10 mouse cellular contexts compared by ENCODE assay signal in genomic region chr11:49205080-49205590, GRCm38 (mm10). TPM values are rescaled to one million over a fixed set of nuclear protein-coding genes. Genes with fewer than 3 reads are reported as not detected.
DNase-seq lines count a peak whose midpoint lies in the region; ATAC-seq and TF ChIP-seq lines count a peak whose summit lies in the region.
"Had no signal": no experiment of that assay in that cellular context is flagged by ENCODE, and none has a peak within 500 bp of the region (broad histone marks: within the 10 kb centered on the region; RNA-seq: fewer than 3 reads in every experiment).

No protein-coding gene starts in this region.

- peak overlapping the region; percentile 82 for H3K4me2 ChIP-seq in heart, embryonic 15.5 days
- H3K4me2 ChIP-seq in hindbrain, embryonic 15.5 days, result peak overlapping the region; percentile 89
- H3K4me2 ChIP-seq in midbrain, embryonic 12.5 days (replicated peaks), result peak overlapping the region; percentile 77

- H3K27ac ChIP-seq in heart, embryonic 15.5 days, result no peak overlapping the region
- H3K27ac ChIP-seq in MEL (ENCODE audit: control insufficient read depth, low read depth, low read length), result no peak overlapping the region
- no peak overlapping the region for H3K27ac ChIP-seq in hindbrain, embryonic 15.5 days (replicated peaks)
- H3K27ac ChIP-seq in midbrain, embryonic 12.5 days (replicated peaks), result no peak overlapping the region

- H3K27me3 ChIP-seq in heart, embryonic 15.5 days, result no peaks in the 10 kb centered on the region
- H3K27me3 ChIP-seq in MEL (ENCODE audit: control insufficient read depth in 1 of 2, insufficient read depth in 2 of 2, low read length in 2 of 2), result no peaks in the 10 kb centered on the region
- no peaks in the 10 kb centered on the region for H3K27me3 ChIP-seq in hindbrain, embryonic 15.5 days
- no peaks in the 10 kb centered on the region for H3K27me3 ChIP-seq in midbrain, embryonic 12.5 days

- peaks cover 16% of the 10 kb centered on the region for H3K4me1 ChIP-seq in heart, embryonic 15.5 days (replicated peaks)
- H3K4me1 ChIP-seq in MEL (ENCODE audit: control insufficient read depth in 1 of 2, insufficient read depth in 2 of 2, low read length in 2 of 2), result peaks cover 16 to 41% of the 10 kb centered on the region in 2 experiments
- peaks cover 22% of the 10 kb centered on the region for H3K4me1 ChIP-seq in hindbrain, embryonic 15.5 days (replicated peaks)
- H3K4me1 ChIP-seq in midbrain, embryonic 12.5 days, result peaks cover 24% of the 10 kb centered on the region

- ATAC-seq in heart, embryonic 15.5 days (replicated peaks; ENCODE audit: insufficient number of reproducible peaks, insufficient read depth, low FRiP score, low read depth), result no peak
- ATAC-seq in hindbrain, embryonic 15.5 days (ENCODE audit: low FRiP score, low read depth), result no peak
- ATAC-seq in midbrain, embryonic 12.5 days (ENCODE audit: low FRiP score, low read depth), result no peak
- no peak for ATAC-seq in inflammation-experienced regulatory T-cells, adult 6 months
- no peak for ATAC-seq in erythroid progenitor cell, adult 5-6 weeks (replicated peaks; ENCODE audit: low FRiP score, poor library complexity, severe bottlenecking)

- H3K9ac ChIP-seq in heart, embryonic 15.5 days, result no peak overlapping the region
- peak overlapping the region; percentile 18; the same call in 1 of the 2 replicates for H3K9ac ChIP-seq in MEL (ENCODE audit: control insufficient read depth, low read depth, low read length, poor library complexity, severe bottlenecking)
- H3K9ac ChIP-seq in hindbrain, embryonic 15.5 days, result 0 out of 2 replicates have a peak overlapping the region, but pooled peaks have one; percentile 13
- no peak overlapping the region for H3K9ac ChIP-seq in midbrain, embryonic 12.5 days (replicated peaks)

- intact Hi-C loops in heart, postnatal 25 days (cut with DNase I), result loop anchor here (10.0 kb wide), 1 partner anchor 400 kb away; the partner anchor contains the start of gene Rack1

- no peak for TF ChIP-seq EP300 in MEL (IDR thresholded peaks at IDR 0.05; ENCODE audit: low read depth in 1 of 2, low read length in 2 of 2)

- no peaks in the 10 kb centered on the region for H3K9me3 ChIP-seq in heart, embryonic 15.5 days (replicated peaks)
- H3K9me3 ChIP-seq in MEL (replicated peaks; ENCODE audit: insufficient read depth, low read length), result no peaks in the 10 kb centered on the region
- no peaks in the 10 kb centered on the region for H3K9me3 ChIP-seq in hindbrain, embryonic 15.5 days
- H3K9me3 ChIP-seq in midbrain, embryonic 12.5 days, result no peaks in the 10 kb centered on the region

- H3K36me3 ChIP-seq in heart, embryonic 15.5 days, result no peaks in the 10 kb centered on the region
- peaks cover 15 to 56% of the 10 kb centered on the region in 2 experiments for H3K36me3 ChIP-seq in MEL (ENCODE audit: control insufficient read depth in 1 of 2, insufficient read depth in 2 of 2, low read length in 2 of 2)
- H3K36me3 ChIP-seq in hindbrain, embryonic 15.5 days, result 0 out of 2 replicates have a peak, but pooled peaks cover 2% of the 10 kb centered on the region
- H3K36me3 ChIP-seq in midbrain, embryonic 12.5 days, result peaks cover 7% of the 10 kb centered on the region

- DNase-seq in heart, postnatal 25 days (ENCODE audit: low spot score), result no peak
- DNase-seq in MEL (ENCODE audit: low read depth, low spot score), result peak; percentile 15
- no peak for DNase-seq in embryo, embryonic 9.5 days (ENCODE audit: extremely low spot score)
- DNase-seq: cerebellum, adult 8-10 months had no signal

- TF ChIP-seq CTCF in MEL (IDR thresholded peaks at IDR 0.05 in 2 of 3, conservative IDR thresholded peaks at IDR 0.05 in 1 of 3; ENCODE audit: control insufficient read depth in 1 of 3, insufficient read depth in 1 of 3, low read depth in 2 of 3, low read length in 3 of 3, poor library complexity in 1 of 3, severe bottlenecking in 1 of 3), result no peak

- no peak for TF ChIP-seq POLR2A in MEL (IDR thresholded peaks at IDR 0.05; ENCODE audit: control insufficient read depth in 1 of 2, insufficient read depth in 1 of 2, low read depth in 1 of 2, low read length in 2 of 2, poor library complexity in 1 of 2)

- H3K4me3 ChIP-seq in heart, embryonic 15.5 days, result peak overlapping the region; percentile 76; the same call in 1 of the 2 replicates
- no peak overlapping the region; a peak in 1 of 4 replicates for H3K4me3 ChIP-seq in MEL (ENCODE audit: control insufficient read depth in 1 of 2, insufficient read depth in 1 of 2, low read depth in 2 of 2, low read length in 2 of 2)
- H3K4me3 ChIP-seq in hindbrain, embryonic 15.5 days, result 0 out of 2 replicates have a peak overlapping the region, but pooled peaks have one; percentile 97
- H3K4me3 ChIP-seq in midbrain, embryonic 12.5 days, result no peak overlapping the region

- no peak for TF ChIP-seq RAD21 in MEL (IDR thresholded peaks at IDR 0.05; ENCODE audit: low read depth, low read length)

- WGBS in heart, embryonic 15.5 days, result 61% methylated on average over 6 of the region's 6 CpGs
- 87% methylated on average over 6 of the region's 6 CpGs for whole genome bisulfite sequencing in hindbrain, embryonic 15.5 days
- WGBS in midbrain, embryonic 12.5 days, result 87% methylated on average over 6 of the region's 6 CpGs

- H3K79me2 ChIP-seq in MEL (ENCODE audit: control insufficient read depth, insufficient read depth, low read length, poor library complexity), result peaks cover 57% of the 10 kb centered on the region

TF ChIP-seq in MEL, 35 proteins besides CTCF, POLR2A, EP300 and RAD21:
- TF ChIP-seq SIN3A (IDR thresholded peaks at IDR 0.05; ENCODE audit: low read length) (0 out of 2 replicates have a peak, but pooled peaks have one; percentile 22), ZC3H11A (IDR thresholded peaks at IDR 0.05; ENCODE audit: low read depth, low read length) (no peak)

RNA-seq across cellular contexts. Expression of gene Zfp62, which starts 2.0 kb away (rescaled TPM):
- 24.2 and 26.6 TPM in 2 replicates for polyA plus RNA-seq in heart, embryonic 15.5 days (2015; fragmentation: Nextera tagmentation; extraction: Ambion mirVana)
- total RNA-seq in heart, postnatal 25 days (2021), result 10 to 100 TPM; 21.5 to 29.6 TPM
- total RNA-seq in MEL (2012; rRNA removed), result 30.8 and 31.8 TPM in 2 replicates
- polyA plus RNA-seq in MEL (2012; ENCODE audit: insufficient read depth in 1 of 2, insufficient read length in 2 of 2, low read depth in 1 of 2, low replicate concordance in 2 of 2, missing spikeins in 1 of 2), result 100 to 1,000 TPM in 1 of 2 experiments, 10 to 100 TPM in 1; 16.7 to 132 TPM
- 38.0 and 40.7 TPM in 2 replicates for polyA plus RNA-seq in hindbrain, embryonic 15.5 days (2015; fragmentation: Nextera tagmentation; extraction: Ambion mirVana)
- 60.8 and 63.3 TPM in 2 replicates for polyA plus RNA-seq in midbrain, embryonic 12.5 days (2016; fragmentation: Nextera tagmentation; extraction: Ambion mirVana)
- 10 to 100 TPM; 43.8 to 49.9 (median 49.6) TPM for polyA plus RNA-seq in inflammation-experienced regulatory T-cells, adult 6 months (2017; shearing (Covaris generic))
- total RNA-seq in erythroid progenitor cell, adult 5-6 weeks (2015; ENCODE audit: low replicate concordance), result 55.9 and 72.1 TPM in 2 replicates
- total RNA-seq in erythroid progenitor cell, adult 5-6 weeks (2017; ENCODE audit: low replicate concordance), result 35.6 and 36.3 TPM in 2 replicates

RNA-seq across cellular contexts. Expression of gene Btnl9, which starts 18.2 kb away (rescaled TPM):
- 4.4 and 6.1 TPM in 2 replicates for polyA plus RNA-seq in heart, embryonic 15.5 days (2015; fragmentation: Nextera tagmentation; extraction: Ambion mirVana)
- total RNA-seq in heart, postnatal 25 days (2021), result 10 to 100 TPM; 25.0 to 35.0 TPM
- total RNA-seq in MEL (2012; rRNA removed), result not detected in 2 replicates
- polyA plus RNA-seq in MEL (2012; ENCODE audit: insufficient read depth in 1 of 2, insufficient read length in 2 of 2, low read depth in 1 of 2, low replicate concordance in 2 of 2, missing spikeins in 1 of 2), result under 1 TPM in 1 of 2 experiments, not detected in 1; 0.03 TPM
- 0.22 TPM in 1 of 2 replicates, not detected in the other for polyA plus RNA-seq in hindbrain, embryonic 15.5 days (2015; fragmentation: Nextera tagmentation; extraction: Ambion mirVana)
- polyA plus RNA-seq in midbrain, embryonic 12.5 days (2016; fragmentation: Nextera tagmentation; extraction: Ambion mirVana), result 0.04 TPM in 1 of 2 replicates, not detected in the other
- under 1 TPM in 1 of 3 experiments, not detected in 2; 0.39 TPM for polyA plus RNA-seq in inflammation-experienced regulatory T-cells, adult 6 months (2017; shearing (Covaris generic))
- 1.1 and 2.9 TPM in 2 replicates for total RNA-seq in erythroid progenitor cell, adult 5-6 weeks (2015; ENCODE audit: low replicate concordance)
- 0.53 and 0.77 TPM in 2 replicates for total RNA-seq in erythroid progenitor cell, adult 5-6 weeks (2017; ENCODE audit: low replicate concordance)

RNA-seq across cellular contexts. Expression of gene Mgat1, which starts 38.9 kb away (rescaled TPM):
- polyA plus RNA-seq in heart, embryonic 15.5 days (2015; fragmentation: Nextera tagmentation; extraction: Ambion mirVana), result 41.7 and 54.8 TPM in 2 replicates
- 10 to 100 TPM; 49.1 to 64.1 TPM for total RNA-seq in heart, postnatal 25 days (2021)
- 41.1 and 41.9 TPM in 2 replicates for total RNA-seq in MEL (2012; rRNA removed)
- 10 to 100 TPM in 1 of 2 experiments, not detected in 1; 44.3 TPM for polyA plus RNA-seq in MEL (2012; ENCODE audit: insufficient read depth in 1 of 2, insufficient read length in 2 of 2, low read depth in 1 of 2, low replicate concordance in 2 of 2, missing spikeins in 1 of 2)
- 34.7 and 36.2 TPM in 2 replicates for polyA plus RNA-seq in hindbrain, embryonic 15.5 days (2015; fragmentation: Nextera tagmentation; extraction: Ambion mirVana)
- polyA plus RNA-seq in midbrain, embryonic 12.5 days (2016; fragmentation: Nextera tagmentation; extraction: Ambion mirVana), result 33.5 and 39.0 TPM in 2 replicates
- polyA plus RNA-seq in inflammation-experienced regulatory T-cells, adult 6 months (2017; shearing (Covaris generic)), result 10 to 100 TPM; 62.3 to 88.6 (median 70.5) TPM
- 12.2 and 15.5 TPM in 2 replicates for total RNA-seq in erythroid progenitor cell, adult 5-6 weeks (2015; ENCODE audit: low replicate concordance)
- 21.8 and 26.2 TPM in 2 replicates for total RNA-seq in erythroid progenitor cell, adult 5-6 weeks (2017; ENCODE audit: low replicate concordance)

RNA-seq across cellular contexts. Expression of gene Olfr1394, which starts 51.0 kb away (rescaled TPM):
- polyA plus RNA-seq in heart, embryonic 15.5 days (2015; fragmentation: Nextera tagmentation; extraction: Ambion mirVana), result not detected in 2 replicates
- total RNA-seq in heart, postnatal 25 days (2021), result not detected
- not detected in 2 replicates for total RNA-seq in MEL (2012; rRNA removed)
- not detected for polyA plus RNA-seq in MEL (2012; ENCODE audit: insufficient read depth in 1 of 2, insufficient read length in 2 of 2, low read depth in 1 of 2, low replicate concordance in 2 of 2, missing spikeins in 1 of 2)
- polyA plus RNA-seq in hindbrain, embryonic 15.5 days (2015; fragmentation: Nextera tagmentation; extraction: Ambion mirVana), result not detected in 2 replicates
- not detected in 2 replicates for polyA plus RNA-seq in midbrain, embryonic 12.5 days (2016; fragmentation: Nextera tagmentation; extraction: Ambion mirVana)
- polyA plus RNA-seq in inflammation-experienced regulatory T-cells, adult 6 months (2017; shearing (Covaris generic)), result not detected
- total RNA-seq in erythroid progenitor cell, adult 5-6 weeks (2015; ENCODE audit: low replicate concordance), result not detected in 2 replicates
- not detected in 2 replicates for total RNA-seq in erythroid progenitor cell, adult 5-6 weeks (2017; ENCODE audit: low replicate concordance)
- total RNA-seq: hematopoietic stem cell, adult 5-6 weeks had no signal

Comparison
In these comparisons a context has a peak if more than half of its experiments do, and no peak if none do; other contexts are left out.
1. H3K4me3 ChIP-seq: peak in heart, embryonic 15.5 days (single experiment) and hindbrain, embryonic 15.5 days (single experiment); none in MEL (0 of 2) and midbrain, embryonic 12.5 days (single experiment).
2. H3K9ac ChIP-seq: peak in MEL (single experiment) and hindbrain, embryonic 15.5 days (single experiment); none in heart, embryonic 15.5 days (single experiment) and midbrain, embryonic 12.5 days (single experiment).
3. Peak in every context shown above with its lines, with median percentiles within 50 percentile points of each other: H3K4me2 ChIP-seq.